Mouse (Mus musculus) midbrain, embryonic 10.5 days (tissue): ENCODE measurements around the gene Vsig10. TPM values are rescaled to one million over a fixed set of nuclear protein-coding genes. Genes with fewer than 3 reads are reported as not detected.

Experiments used
- DNase-seq: peaks from one replicate; pipeline ENCODE4 v3.0.0-alpha.2; 2017; ENCODE audit warnings: low spot score
- H3K27ac ChIP-seq: fragments of 300-500 bp; sonication (generic); replicated peaks from 2 replicates; pipeline ENCODE4 v1.5.1; 2016; ENCODE audit warnings: mild to moderate bottlenecking
- H3K27me3 ChIP-seq: fragments of 300-500 bp; sonication (generic); 2 replicates; pipeline ENCODE4 v1.6.1; 2016; ENCODE audit warnings: low read depth, mild to moderate bottlenecking; ENCODE audit not compliant: poor library complexity, severe bottlenecking
- H3K36me3 ChIP-seq: fragments of 300-500 bp; sonication (generic); 2 replicates; pipeline ENCODE4 v1.6.1; 2016; ENCODE audit warnings: mild to moderate bottlenecking, moderate library complexity
- H3K4me1 ChIP-seq: fragments of 300-500 bp; sonication (generic); 2 replicates; pipeline ENCODE4 v1.6.1; 2016
- H3K4me3 ChIP-seq: fragments of 300-500 bp; sonication (generic); 2 replicates; pipeline ENCODE4 v1.5.1; 2016; ENCODE audit warnings: mild to moderate bottlenecking, moderate library complexity
- H3K9me3 ChIP-seq: fragments of 300-500 bp; sonication (generic); replicated peaks from 2 replicates; pipeline ENCODE4 v1.6.1; 2016; ENCODE audit warnings: mild to moderate bottlenecking
- WGBS: fragments of 180-500 bp; shearing (Covaris S2); methylation state at CpG from one replicate; pipeline ENCODE4 v1.1.7; 2016; 5-methylcytosine and 5-hydroxymethylcytosine counted together
- polyA plus RNA-seq: library from polyadenylated mRNA; unstranded; fragments of >200 nt; fragmentation: Nextera tagmentation; extraction: Ambion mirVana; gene quantifications from 2 replicates; pipeline ENCODE4 v1.2.1, GENCODE M21; 2016

Gene Vsig10
- polyA plus RNA-seq, 1 experiment from 2014 or later: 2.7 TPM

- Histone ChIP-seq H3K4me1 (peaks cover 6% of the 10 kb centered on the region; the same call in 1 of the 2 replicates), H3K27ac (no peak overlapping the region), H3K4me3 (no peak overlapping the region), H3K27me3 (no peaks in the 10 kb centered on the region; the same call in 1 of the 2 replicates), H3K9me3 (0 out of 2 replicates have a peak, but pooled peaks cover 4% of the 10 kb centered on the region), H3K36me3 (no peaks in the 10 kb centered on the region; the same call in 1 of the 2 replicates)
- WGBS: 81% methylated on average over 5 of the region's 5 CpGs
- DNase-seq: no peak
Observed at GRCm38 (mm10) chr5:117345432-117345976, 26.6 kb downstream of the Vsig10 start.

- WGBS: 68% methylated on average over 3 of the region's 3 CpGs
- no peak for DNase-seq
- no peaks in the 10 kb centered on the region; the same call in 1 of the 2 replicates for H3K27me3 ChIP-seq
- H3K4me3 ChIP-seq: no peak overlapping the region
- peaks cover 8% of the 10 kb centered on the region; the same call in 1 of the 2 replicates for H3K4me1 ChIP-seq
- 0 out of 2 replicates have a peak, but pooled peaks cover 4% of the 10 kb centered on the region for H3K9me3 ChIP-seq
- no peak overlapping the region for H3K27ac ChIP-seq
- H3K36me3 ChIP-seq: no peaks in the 10 kb centered on the region; the same call in 1 of the 2 replicates
Observed at GRCm38 (mm10) chr5:117346281-117346680, 27.4 kb downstream of the Vsig10 start.

DNA sequence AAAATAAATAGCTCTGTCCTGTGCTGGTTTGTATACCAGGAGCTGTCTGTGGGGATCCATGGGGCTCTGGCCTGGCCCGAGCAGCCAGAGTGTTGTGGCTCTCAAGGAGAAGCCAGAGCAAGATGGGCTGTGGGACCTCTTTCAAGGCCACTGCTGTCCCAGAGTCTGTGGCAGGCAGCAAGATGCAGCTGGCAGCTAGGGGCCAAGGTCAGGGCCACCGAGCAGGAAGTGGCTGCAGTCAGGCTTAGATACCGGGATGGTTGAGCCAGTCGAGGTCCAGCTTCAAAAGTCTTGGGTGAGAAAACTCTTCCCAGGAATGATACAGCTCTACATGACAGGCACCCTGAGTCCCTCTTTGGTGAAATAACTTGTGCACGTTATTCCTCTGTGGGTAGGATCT, 28.1 kb downstream of the Vsig10 start:
- H3K27ac ChIP-seq: no peak overlapping the region
- H3K4me3 ChIP-seq: no peak overlapping the region
- no peak for DNase-seq
- H3K36me3 ChIP-seq: no peaks in the 10 kb centered on the region; the same call in 1 of the 2 replicates
- no peaks in the 10 kb centered on the region; the same call in 1 of the 2 replicates for H3K27me3 ChIP-seq
- 84% methylated on average over 5 of the region's 5 CpGs for WGBS
- peaks cover 8% of the 10 kb centered on the region; the same call in 1 of the 2 replicates for H3K4me1 ChIP-seq
- 0 out of 2 replicates have a peak, but pooled peaks cover 4% of the 10 kb centered on the region for H3K9me3 ChIP-seq

GRCm38 (mm10) chr5:117347838-117348237, 29.0 kb downstream of the Vsig10 start:
- no peak for DNase-seq
- WGBS: 91% methylated on average over 2 of the region's 2 CpGs
- H3K9me3 ChIP-seq: 0 out of 2 replicates have a peak, but pooled peaks cover 4% of the 10 kb centered on the region
- H3K27ac ChIP-seq: 0 out of 2 replicates have a peak overlapping the region, but pooled peaks have one; percentile 24
- H3K36me3 ChIP-seq: no peaks in the 10 kb centered on the region; the same call in 1 of the 2 replicates
- no peaks in the 10 kb centered on the region; the same call in 1 of the 2 replicates for H3K27me3 ChIP-seq
- peaks cover 8% of the 10 kb centered on the region; the same call in 1 of the 2 replicates for H3K4me1 ChIP-seq
- peak overlapping the region; percentile 31 for H3K4me3 ChIP-seq

DNA sequence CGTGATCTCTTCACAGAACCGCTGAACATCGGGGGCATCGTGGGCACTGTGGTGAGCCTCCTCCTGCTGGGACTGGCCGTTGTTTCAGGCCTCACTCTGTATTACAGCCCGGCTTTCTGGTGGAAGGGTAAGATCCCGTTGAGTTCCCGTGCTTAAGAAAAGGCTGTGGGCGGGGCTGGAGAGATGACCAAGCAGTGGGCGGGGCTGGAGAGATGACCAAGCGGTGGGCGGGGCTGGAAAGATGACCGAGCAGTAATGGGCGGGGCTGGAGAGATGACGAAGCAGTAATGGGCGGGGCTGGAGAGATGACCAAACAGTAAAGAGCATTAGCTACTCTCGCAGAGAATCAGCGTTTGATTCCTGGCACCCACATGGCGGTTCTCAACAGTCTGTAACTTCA, 29.4 kb downstream of the Vsig10 start:
- no peaks in the 10 kb centered on the region; the same call in 1 of the 2 replicates for H3K36me3 ChIP-seq
- no peaks in the 10 kb centered on the region; the same call in 1 of the 2 replicates for H3K27me3 ChIP-seq
- 21% methylated on average over 19 of the region's 19 CpGs for WGBS
- H3K4me1 ChIP-seq: peaks cover 8% of the 10 kb centered on the region; the same call in 1 of the 2 replicates
- H3K9me3 ChIP-seq: 0 out of 2 replicates have a peak, but pooled peaks cover 4% of the 10 kb centered on the region
- peak; percentile 84 for DNase-seq
- H3K4me3 ChIP-seq: peak overlapping the region; percentile 31
- 0 out of 2 replicates have a peak overlapping the region, but pooled peaks have one; percentile 24 for H3K27ac ChIP-seq

GRCm38 (mm10) chr5:117354121-117354520, 35.2 kb downstream of the Vsig10 start:
- H3K27me3 ChIP-seq: peaks cover 15% of the 10 kb centered on the region
- H3K4me1 ChIP-seq: peaks cover 34% of the 10 kb centered on the region
- H3K36me3 ChIP-seq: no peaks in the 10 kb centered on the region
- no peak overlapping the region for H3K4me3 ChIP-seq
- no peak overlapping the region for H3K27ac ChIP-seq
- DNase-seq: no peak
- WGBS: 80% methylated on average over 8 of the region's 8 CpGs
- 0 out of 2 replicates have a peak, but pooled peaks cover under 1% of the 10 kb centered on the region for H3K9me3 ChIP-seq

DNA sequence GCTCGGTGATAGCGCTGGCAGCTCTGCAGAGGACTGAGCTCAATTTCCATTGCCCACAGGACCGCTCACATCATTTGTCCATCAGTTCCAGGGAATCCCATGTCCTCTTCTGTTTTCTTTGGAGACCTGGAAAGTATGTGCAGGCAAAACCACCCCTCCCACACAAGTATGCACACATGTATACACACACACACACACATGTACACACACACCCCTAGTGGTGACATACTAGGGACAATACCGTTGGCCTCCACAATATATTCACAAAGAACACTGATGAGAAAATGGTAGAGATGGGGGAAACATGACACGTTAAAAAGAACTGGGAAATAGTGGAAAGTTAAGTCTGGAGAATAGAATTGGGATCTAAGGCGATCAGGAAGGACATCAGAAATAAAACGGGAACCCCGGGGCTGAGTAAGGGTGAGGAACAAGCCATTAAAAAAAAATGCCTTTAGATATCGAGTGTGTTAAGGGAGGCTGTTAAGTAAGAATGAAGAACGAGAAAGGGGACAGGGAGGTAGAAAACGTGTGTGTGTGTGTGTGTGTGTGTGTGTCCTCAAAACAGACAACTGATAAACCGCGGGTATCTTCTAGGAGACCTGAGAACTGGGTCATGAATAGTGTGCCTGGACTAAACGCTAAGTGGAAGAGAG, 36.9 kb downstream of the Vsig10 start:
- no peak for DNase-seq
- Histone ChIP-seq H3K27me3 (peaks cover 15% of the 10 kb centered on the region), H3K4me3 (peak overlapping the region; percentile 96), H3K36me3 (no peaks in the 10 kb centered on the region), H3K27ac (peak overlapping the region; percentile 94), H3K9me3 (no peaks in the 10 kb centered on the region), H3K4me1 (peaks cover 47% of the 10 kb centered on the region)
- 57% methylated on average over 14 of the region's 14 CpGs for WGBS

DNA sequence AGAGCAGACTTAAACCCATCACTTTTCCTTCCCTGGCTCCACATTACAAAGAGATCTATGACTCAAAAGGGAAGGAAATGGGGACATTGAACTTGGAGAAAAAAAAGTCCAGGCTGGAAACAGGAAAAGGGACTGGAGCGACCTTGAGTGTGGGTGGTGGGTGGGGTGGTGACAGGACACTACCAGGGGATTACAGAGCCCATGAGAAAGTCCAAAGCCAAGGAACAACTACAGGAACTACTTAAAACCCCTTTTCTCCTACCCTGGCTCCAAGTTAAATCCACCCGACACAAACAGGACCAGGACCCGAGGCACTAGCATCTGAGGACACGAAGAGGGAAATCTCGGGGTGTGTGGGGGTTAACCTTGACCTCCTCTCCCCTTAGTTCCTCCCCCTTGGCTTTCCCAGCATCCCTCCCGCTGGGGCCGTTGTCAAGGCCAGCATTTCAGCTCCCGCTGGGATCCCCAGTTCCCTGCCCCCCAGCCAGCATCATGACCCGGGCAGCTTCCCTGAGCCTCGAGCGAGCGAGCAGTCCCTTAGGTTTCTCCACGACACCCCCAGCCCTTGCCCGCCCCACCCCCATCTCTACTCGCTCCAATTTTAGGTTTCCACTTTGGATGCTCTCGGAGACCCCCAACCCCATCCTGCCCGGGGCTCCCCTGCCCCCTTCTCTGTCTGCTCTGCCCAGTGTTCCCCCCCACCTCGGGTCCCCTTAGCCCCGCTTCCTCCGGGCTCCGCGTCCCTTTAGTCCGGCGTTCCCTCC, 37.7 kb downstream of the Vsig10 start:
- H3K4me3 ChIP-seq: peak overlapping the region; percentile 96
- H3K9me3 ChIP-seq: no peaks in the 10 kb centered on the region
- peak overlapping the region; percentile 94 for H3K27ac ChIP-seq
- 1% methylated on average over 24 of the region's 24 CpGs for WGBS
- peak; percentile 60 for DNase-seq
- H3K27me3 ChIP-seq: peaks cover 15% of the 10 kb centered on the region
- H3K4me1 ChIP-seq: peaks cover 53% of the 10 kb centered on the region
- no peaks in the 10 kb centered on the region for H3K36me3 ChIP-seq

DNA sequence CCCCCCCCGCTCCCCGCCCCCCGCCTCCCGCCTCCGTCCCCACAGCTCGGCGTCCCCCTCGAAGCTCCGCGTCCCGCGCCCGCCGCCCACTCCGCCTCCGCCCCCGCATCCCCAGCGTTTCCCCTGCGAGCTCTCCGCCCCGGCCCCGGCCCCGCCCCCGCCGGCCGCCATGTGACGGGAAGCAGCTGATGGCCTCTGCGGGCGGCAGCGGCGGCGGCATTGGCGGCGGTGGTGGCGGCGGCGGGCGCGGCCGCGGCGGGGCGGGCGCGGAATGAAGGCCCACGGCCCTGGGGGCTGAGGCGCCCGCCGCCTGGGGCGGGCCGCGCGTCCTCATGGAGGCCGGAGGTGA, 38.2 kb downstream of the Vsig10 start, which contains the start of gene Wsb2:
TSS of gene Wsb2 (plus strand) at position 176 of the 349 bp plus-strand sequence.
- no peaks in the 10 kb centered on the region for H3K9me3 ChIP-seq
- H3K4me1 ChIP-seq: peaks cover 53% of the 10 kb centered on the region
- H3K27ac ChIP-seq: peak within 1 kb of the TSS; percentile 94
- peak within 1 kb of the TSS; percentile 96 for H3K4me3 ChIP-seq
- 0% methylated on average over 31 of the region's 54 CpGs for WGBS
- DNase-seq: peak; percentile 86
- peaks cover 15% of the 10 kb centered on the region for H3K27me3 ChIP-seq
- no peaks in the 10 kb centered on the region for H3K36me3 ChIP-seq

DNA sequence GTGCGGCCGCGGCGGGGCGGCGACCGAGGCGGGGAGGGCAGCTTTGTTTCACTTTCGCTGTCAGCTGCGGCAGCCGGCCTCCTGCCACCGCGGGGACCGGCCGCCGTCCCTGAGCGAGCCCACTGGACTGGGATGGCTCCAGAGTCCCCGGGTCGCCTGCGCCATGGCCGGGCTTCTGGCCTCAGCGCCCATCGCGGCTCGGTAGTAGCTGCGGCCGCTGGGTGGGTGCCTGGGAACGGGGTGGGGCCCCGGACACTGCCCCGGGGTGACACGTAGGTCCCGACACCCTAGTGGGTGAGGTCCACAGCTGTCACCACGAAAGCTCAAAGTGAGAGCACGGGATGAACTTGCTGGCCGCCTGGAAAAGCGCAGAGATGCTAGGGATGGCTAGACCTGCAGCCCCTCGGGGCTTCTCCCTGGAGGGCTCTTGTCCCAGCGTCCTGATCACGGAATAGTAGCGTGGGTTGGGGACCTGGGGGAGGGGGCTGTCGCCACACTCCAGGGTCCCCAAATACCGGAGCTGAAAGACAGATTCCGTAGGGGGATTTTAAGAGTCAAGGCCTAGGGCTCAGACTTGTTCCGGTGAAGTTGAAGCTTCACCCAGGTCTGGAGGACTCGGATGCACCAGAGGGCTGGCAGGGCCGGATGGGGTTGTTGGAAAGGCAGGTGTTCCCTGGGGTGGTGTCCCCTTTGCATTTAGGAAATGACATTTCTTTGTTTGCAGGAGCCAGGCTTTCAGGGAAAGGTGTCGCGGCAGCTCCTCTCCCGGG, 38.8 kb downstream of the Vsig10 start:
- H3K4me3 ChIP-seq: peak overlapping the region; percentile 96
- no peaks in the 10 kb centered on the region for H3K9me3 ChIP-seq
- under 1% methylated on average over 49 of the region's 49 CpGs for WGBS
- peak; percentile 73 for DNase-seq
- peaks cover 53% of the 10 kb centered on the region for H3K4me1 ChIP-seq
- no peaks in the 10 kb centered on the region for H3K36me3 ChIP-seq
- H3K27ac ChIP-seq: peak overlapping the region; percentile 94
- peaks cover 15% of the 10 kb centered on the region for H3K27me3 ChIP-seq

DNA sequence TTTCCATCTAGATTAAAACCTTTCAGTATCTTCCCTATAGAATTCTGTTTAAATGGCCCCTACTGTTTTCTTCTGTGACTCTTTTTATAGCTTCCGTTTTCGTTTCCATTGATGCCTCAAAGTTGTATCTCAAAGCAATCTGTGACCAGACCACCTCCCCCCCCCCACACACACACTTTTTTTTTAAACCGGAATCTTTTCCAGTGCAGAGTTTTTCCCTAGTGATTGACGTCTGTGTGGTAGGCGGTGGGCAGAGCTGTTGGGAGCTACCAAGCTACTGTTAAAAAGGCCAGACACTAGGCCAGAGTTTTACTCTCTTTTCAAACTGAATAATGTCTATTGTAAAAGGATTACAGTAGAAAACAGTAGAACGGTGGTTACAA, 39.4 kb downstream of the Vsig10 start:
- Histone ChIP-seq H3K27me3 (peaks cover 15% of the 10 kb centered on the region), H3K4me3 (peak overlapping the region; percentile 96), H3K36me3 (peaks cover under 1% of the 10 kb centered on the region; the same call in 1 of the 2 replicates), H3K27ac (peak overlapping the region; percentile 94; the same call in 1 of the 2 replicates), H3K9me3 (no peaks in the 10 kb centered on the region), H3K4me1 (peaks cover 59% of the 10 kb centered on the region)
- DNase-seq: no peak
- WGBS: 14% methylated on average over 6 of the region's 6 CpGs

DNA sequence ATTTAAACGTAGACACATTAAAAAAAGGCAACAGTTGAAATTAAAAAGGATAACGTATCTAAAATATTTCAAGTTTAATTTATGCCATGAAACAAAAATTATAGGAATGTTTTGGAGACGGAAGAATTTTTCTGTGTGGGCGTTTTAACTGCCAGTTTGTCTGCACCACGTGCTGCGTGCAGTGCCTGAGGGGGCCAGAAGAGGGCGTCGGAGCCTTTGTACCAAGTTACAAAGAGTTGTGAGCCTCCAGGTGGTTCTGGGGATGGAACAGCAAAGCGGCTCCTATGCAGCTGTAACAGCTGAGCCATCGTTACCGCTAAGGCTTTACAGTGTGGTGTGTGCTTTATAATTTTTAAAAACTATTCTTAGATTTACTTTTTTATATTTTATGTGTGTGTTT, 39.8 kb downstream of the Vsig10 start:
- Histone ChIP-seq H3K27ac (no peak overlapping the region), H3K4me1 (peaks cover 64% of the 10 kb centered on the region)

More for the DNA sequence above, 39.8 kb downstream of the Vsig10 start:
- Histone ChIP-seq H3K36me3 (peaks cover 5% of the 10 kb centered on the region), H3K27me3 (peaks cover 15% of the 10 kb centered on the region), H3K9me3 (no peaks in the 10 kb centered on the region), H3K4me3 (peak overlapping the region; percentile 96)
- peak; percentile 55 for DNase-seq
- 37% methylated on average over 11 of the region's 11 CpGs for WGBS
